Mouse (Mus musculus) hindbrain, embryonic 10.5 days (tissue): ENCODE measurements around the gene Shisa3. TPM values are rescaled to one million over a fixed set of nuclear protein-coding genes. Genes with fewer than 3 reads are reported as not detected.

Experiments used
- DNase-seq: peaks from one replicate; pipeline ENCODE4 v3.0.0-alpha.2; 2017; ENCODE audit warnings: low spot score
- H3K27ac ChIP-seq: fragments of 300-500 bp; sonication (generic); 2 replicates; pipeline ENCODE4 v1.5.1; 2016; ENCODE audit warnings: mild to moderate bottlenecking, moderate library complexity
- H3K27me3 ChIP-seq: fragments of 300-500 bp; sonication (generic); 2 replicates; pipeline ENCODE4 v1.6.1; 2016; ENCODE audit warnings: mild to moderate bottlenecking; ENCODE audit not compliant: poor library complexity, insufficient read depth, severe bottlenecking
- H3K36me3 ChIP-seq: fragments of 300-500 bp; sonication (generic); 2 replicates; pipeline ENCODE4 v1.6.1; 2016; ENCODE audit warnings: mild to moderate bottlenecking, moderate library complexity
- H3K4me1 ChIP-seq: fragments of 300-500 bp; sonication (generic); replicated peaks from 2 replicates; pipeline ENCODE4 v1.6.1; 2016; ENCODE audit warnings: mild to moderate bottlenecking
- H3K4me3 ChIP-seq: fragments of 300-500 bp; sonication (generic); 2 replicates; pipeline ENCODE4 v1.5.1; 2016; ENCODE audit warnings: mild to moderate bottlenecking, moderate library complexity
- H3K9me3 ChIP-seq: fragments of 300-500 bp; sonication (generic); 2 replicates; pipeline ENCODE4 v1.6.1; 2016; ENCODE audit warnings: mild to moderate bottlenecking, moderate library complexity
- WGBS: fragments of 180-500 bp; shearing (Covaris S2); methylation state at CpG from one replicate; pipeline ENCODE4 v1.1.7; 2016; 5-methylcytosine and 5-hydroxymethylcytosine counted together
- polyA plus RNA-seq: library from polyadenylated mRNA; unstranded; fragments of >200 nt; fragmentation: Nextera tagmentation; extraction: Ambion mirVana; gene quantifications from 2 replicates; pipeline ENCODE4 v1.2.1, GENCODE M21; 2016

Gene Shisa3
- polyA plus RNA-seq, 1 experiment from 2014 or later, result 6.7 TPM

DNA sequence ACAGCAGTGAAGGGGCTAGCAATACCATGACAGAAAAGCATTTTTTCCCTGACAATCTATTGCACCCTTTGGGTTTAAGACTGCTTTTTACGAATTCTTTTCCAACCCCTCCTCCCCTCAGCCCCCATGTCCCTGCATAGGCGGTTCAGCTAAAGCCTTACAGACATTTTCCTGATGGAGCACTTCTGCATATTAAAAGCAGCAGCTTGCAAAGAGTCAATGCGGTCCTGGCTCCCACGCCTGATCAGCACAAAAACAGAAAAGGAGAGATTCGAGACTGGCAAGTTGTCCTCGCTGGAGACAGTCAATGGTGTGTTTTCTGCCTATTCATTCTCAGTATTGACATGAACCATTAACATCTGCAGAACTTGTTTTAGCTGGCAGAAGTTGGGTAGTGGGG, 55.0 kb downstream of the Shisa3 start:
- Histone ChIP-seq H3K9me3 (no peaks in the 10 kb centered on the region), H3K27ac (peak overlapping the region; percentile 59; the same call in 1 of the 2 replicates), H3K36me3 (peaks cover 12% of the 10 kb centered on the region), H3K4me1 (peaks cover 19% of the 10 kb centered on the region), H3K4me3 (no peak overlapping the region), H3K27me3 (peaks cover 90% of the 10 kb centered on the region)
- no peak for DNase-seq
- 38% methylated on average over 6 of the region's 6 CpGs for WGBS

DNA sequence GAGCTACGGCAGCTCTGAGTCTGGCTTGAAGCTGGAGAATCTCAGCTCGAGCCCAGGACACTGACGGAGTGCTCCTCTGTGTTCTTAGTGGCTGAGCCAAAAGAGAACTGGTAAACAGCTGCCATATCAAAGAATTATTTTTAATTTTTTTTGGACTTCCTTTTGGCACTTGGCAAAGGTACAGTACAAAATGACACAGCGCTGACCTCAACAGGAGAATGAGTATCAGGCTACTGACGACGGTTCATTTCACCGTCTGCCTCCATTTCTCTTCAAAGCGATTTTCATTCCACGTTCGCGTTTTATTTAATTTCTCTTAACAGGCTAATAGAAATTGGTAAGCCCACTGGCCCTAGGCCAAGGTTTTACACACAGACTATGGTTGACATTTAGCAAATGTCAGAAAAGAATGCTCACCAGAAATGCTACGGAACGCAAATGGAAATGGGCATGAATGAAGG, 61.8 kb downstream of the Shisa3 start:
- Histone ChIP-seq H3K27ac (no peak overlapping the region), H3K27me3 (peaks cover 23% of the 10 kb centered on the region), H3K4me3 (no peak overlapping the region), H3K36me3 (peaks cover 20% of the 10 kb centered on the region), H3K9me3 (no peaks in the 10 kb centered on the region), H3K4me1 (no peaks in the 10 kb centered on the region)
- WGBS, result 92% methylated on average over 13 of the region's 13 CpGs
- DNase-seq, result no peak

GRCm38 (mm10) chr5:67670158-67670557, 62.5 kb downstream of the Shisa3 start:
- H3K27me3 ChIP-seq, result peaks cover 16% of the 10 kb centered on the region
- DNase-seq, result no peak
- H3K27ac ChIP-seq, result no peak overlapping the region
- WGBS, result 84% methylated on average over 6 of the region's 6 CpGs
- no peaks in the 10 kb centered on the region for H3K4me1 ChIP-seq
- H3K36me3 ChIP-seq, result peaks cover 25% of the 10 kb centered on the region
- H3K9me3 ChIP-seq, result no peaks in the 10 kb centered on the region
- no peak overlapping the region for H3K4me3 ChIP-seq

GRCm38 (mm10) chr5:67673008-67673407, 65.3 kb downstream of the Shisa3 start:
- Histone ChIP-seq H3K4me3 (no peak overlapping the region), H3K9me3 (no peaks in the 10 kb centered on the region), H3K36me3 (peaks cover 23% of the 10 kb centered on the region), H3K27ac (no peak overlapping the region), H3K4me1 (no peaks in the 10 kb centered on the region), H3K27me3 (no peaks in the 10 kb centered on the region)
- 77% methylated on average over 4 of the region's 4 CpGs for WGBS
- DNase-seq, result no peak

Other genes starting within 250 kb of the Shisa3 start
- gene Bend4, start 179.6 kb upstream of the Shisa3 start, polyA plus RNA-seq, result 8.7 and 12.8 TPM in 2 replicates
- 14.2 and 17.0 TPM in 2 replicates for gene Atp8a1, start 239.6 kb downstream of the Shisa3 start, polyA plus RNA-seq